Mouse (Mus musculus): ENCODE results near the gene Susd1. TPM values are rescaled to one million over a fixed set of nuclear protein-coding genes. Genes with fewer than 3 reads are reported as not detected.

The Susd1 gene
- polyA plus RNA-seq (2012; rRNA removed), result 7.3 and 8.8 TPM in 2 replicates

DNA sequence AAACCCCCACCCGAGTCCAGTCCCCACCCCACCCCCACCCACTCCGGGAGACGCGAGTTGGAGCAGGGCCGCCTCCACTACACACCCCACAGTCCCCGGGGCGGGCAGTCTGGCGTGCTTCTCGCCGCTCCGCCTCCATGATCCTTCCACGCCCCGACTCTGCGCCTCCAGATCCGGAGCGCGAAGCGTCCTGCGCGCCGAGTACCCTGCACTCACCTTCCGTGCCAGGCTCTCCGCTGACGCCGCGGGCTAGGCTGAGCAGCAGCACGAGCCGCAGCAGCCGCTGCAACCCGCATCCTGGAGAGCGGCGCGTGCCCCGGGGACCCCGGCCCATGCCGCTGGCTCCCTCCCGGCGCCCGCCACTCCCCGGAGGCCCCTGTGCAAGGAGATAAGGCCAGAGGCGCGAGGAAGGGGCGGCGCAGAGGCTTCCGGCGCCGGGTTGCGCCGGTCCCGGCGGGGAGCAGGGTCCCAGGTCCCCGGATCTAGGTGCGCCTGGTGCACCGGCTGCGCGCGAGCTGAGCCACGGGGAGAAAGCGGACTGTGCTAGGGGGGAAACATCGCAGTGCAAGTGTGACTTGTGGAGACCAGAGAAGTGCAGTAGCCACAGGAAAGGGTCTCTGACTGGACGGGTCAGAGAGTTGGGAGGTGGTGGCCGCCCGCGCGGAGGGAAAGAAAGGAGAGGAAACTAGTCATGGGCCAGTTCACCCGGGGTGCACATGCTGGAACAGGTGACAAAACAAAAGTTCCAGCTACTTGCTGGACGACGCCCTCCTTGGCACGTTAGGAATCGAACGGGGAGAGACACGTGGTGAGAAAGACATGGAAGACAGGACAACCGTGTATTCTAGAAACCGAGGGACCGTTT is at the start of gene Susd1:
Gene Susd1, minus strand, starts transcription at position 644 of the 865 bp plus-strand sequence.
- 1% methylated on average over 73 of the region's 75 CpGs for WGBS
- H3K27ac ChIP-seq (ENCODE audit: insufficient read depth, low read depth, low read length), result peak within 1 kb of the TSS; percentile 33
- peaks cover 4% of the 10 kb centered on the region; the same call in 1 of the 2 replicates for H3K4me1 ChIP-seq (ENCODE audit: control insufficient read depth, insufficient read depth, low read length)
- no peaks in the 10 kb centered on the region for H3K36me3 ChIP-seq (ENCODE audit: control insufficient read depth, insufficient read depth, low read length)
- TF ChIP-seq CTCF (conservative IDR thresholded peaks at IDR 0.05; ENCODE audit: insufficient read depth, insufficient read length, low read depth, low read length) (no peak), POLR2A (IDR thresholded peaks at IDR 0.05; ENCODE audit: low read depth, low read length) (no peak)
- H3K4me3 ChIP-seq (ENCODE audit: insufficient read depth, low read depth, low read length), result peak within 1 kb of the TSS; percentile 74
- DNase-seq, result peak; percentile 77
- no peaks in the 10 kb centered on the region for H3K27me3 ChIP-seq (replicated peaks; ENCODE audit: control insufficient read depth, insufficient read depth, low read length)

DNA sequence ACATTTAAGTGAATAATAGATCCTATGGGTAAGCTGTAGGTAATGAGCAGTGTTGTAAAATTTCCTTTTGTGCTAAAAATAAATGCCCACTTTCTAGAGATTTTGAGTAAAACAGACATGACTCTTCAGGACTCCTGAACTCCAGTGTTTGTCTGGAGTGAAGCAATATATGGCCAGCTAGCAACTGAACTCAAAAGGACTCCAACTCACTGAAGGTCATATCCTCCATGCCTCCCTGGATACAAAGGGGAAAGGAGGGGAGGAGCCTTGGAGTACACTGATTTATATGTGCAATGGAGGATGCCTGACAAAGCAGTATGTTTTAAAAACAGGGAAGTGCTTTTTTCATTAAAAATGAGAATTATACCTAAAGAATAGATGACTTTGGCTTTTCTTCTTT is 32.9 kb upstream of the Susd1 start:
- no peak for DNase-seq
- no peaks in the 10 kb centered on the region for H3K27me3 ChIP-seq (replicated peaks; ENCODE audit: control insufficient read depth, insufficient read depth, low read length)
- H3K4me1 ChIP-seq (ENCODE audit: control insufficient read depth, insufficient read depth, low read length), result no peaks in the 10 kb centered on the region
- no peaks in the 10 kb centered on the region for H3K36me3 ChIP-seq (ENCODE audit: control insufficient read depth, insufficient read depth, low read length)
- H3K27ac ChIP-seq (ENCODE audit: insufficient read depth, low read depth, low read length), result no peak overlapping the region
- H3K4me3 ChIP-seq (ENCODE audit: insufficient read depth, low read depth, low read length), result no peak overlapping the region
- TF ChIP-seq CTCF (conservative IDR thresholded peaks at IDR 0.05; ENCODE audit: insufficient read depth, insufficient read length, low read depth, low read length) (no peak), POLR2A (IDR thresholded peaks at IDR 0.05; ENCODE audit: low read depth, low read length) (no peak)

DNA sequence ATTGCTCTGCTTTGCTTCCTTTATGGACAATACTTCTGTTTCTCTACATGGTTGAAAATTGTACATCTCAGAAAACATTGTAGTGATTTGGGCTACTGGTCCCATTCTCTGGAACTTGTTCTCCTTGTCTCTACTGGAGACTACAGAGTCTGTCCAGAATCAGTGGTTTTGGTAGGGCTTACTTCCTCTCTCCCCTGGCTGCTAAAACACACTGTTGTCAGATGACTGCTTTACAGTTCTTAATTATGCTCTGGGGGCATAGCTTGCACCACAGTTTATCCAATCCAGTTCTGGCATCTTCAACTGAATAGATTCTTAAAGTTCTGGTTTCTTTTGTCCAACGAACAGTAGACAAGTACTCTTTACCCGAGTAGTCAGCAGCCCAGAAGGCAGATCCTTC is 27.0 kb upstream of the Susd1 start:
- no peak for TF ChIP-seq POLR2A (IDR thresholded peaks at IDR 0.05; ENCODE audit: low read depth, low read length)
- TF ChIP-seq CTCF (conservative IDR thresholded peaks at IDR 0.05; ENCODE audit: insufficient read depth, insufficient read length, low read depth, low read length), result no peak
- DNase-seq, result no peak
- 55% methylated on average over 2 of the region's 2 CpGs for WGBS
- Histone ChIP-seq H3K27ac (ENCODE audit: insufficient read depth, low read depth, low read length) (no peak overlapping the region), H3K4me3 (ENCODE audit: insufficient read depth, low read depth, low read length) (no peak overlapping the region), H3K4me1 (ENCODE audit: control insufficient read depth, insufficient read depth, low read length) (no peaks in the 10 kb centered on the region), H3K36me3 (ENCODE audit: control insufficient read depth, insufficient read depth, low read length) (no peaks in the 10 kb centered on the region), H3K27me3 (replicated peaks; ENCODE audit: control insufficient read depth, insufficient read depth, low read length) (no peaks in the 10 kb centered on the region)

DNA sequence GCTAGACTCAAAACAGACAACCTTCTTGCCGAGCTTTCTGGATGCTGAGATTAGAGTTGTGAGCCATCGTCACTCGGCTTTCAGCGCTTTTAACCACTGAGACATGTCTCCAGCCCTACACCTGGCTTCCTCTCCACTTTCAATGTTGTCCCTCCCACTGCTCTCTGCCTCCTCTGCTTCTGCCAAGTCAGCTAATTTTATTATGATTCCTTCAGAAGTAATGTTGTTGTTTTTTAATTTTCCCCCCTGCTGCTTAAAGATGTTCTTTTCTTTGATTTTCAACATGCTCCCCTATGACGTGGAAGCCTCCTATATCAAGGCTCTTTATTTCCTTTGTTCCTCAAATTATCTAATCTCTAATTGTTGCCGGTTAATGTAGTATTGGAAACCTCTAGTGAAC is 26.2 kb upstream of the Susd1 start:
- Histone ChIP-seq H3K27ac (ENCODE audit: insufficient read depth, low read depth, low read length) (no peak overlapping the region), H3K27me3 (replicated peaks; ENCODE audit: control insufficient read depth, insufficient read depth, low read length) (no peaks in the 10 kb centered on the region), H3K4me1 (ENCODE audit: control insufficient read depth, insufficient read depth, low read length) (no peaks in the 10 kb centered on the region), H3K36me3 (ENCODE audit: control insufficient read depth, insufficient read depth, low read length) (no peaks in the 10 kb centered on the region), H3K4me3 (ENCODE audit: insufficient read depth, low read depth, low read length) (no peak overlapping the region)
- 73% methylated on average over 6 of the region's 6 CpGs for WGBS
- DNase-seq, result no peak
- TF ChIP-seq POLR2A (IDR thresholded peaks at IDR 0.05; ENCODE audit: low read depth, low read length) (no peak), CTCF (conservative IDR thresholded peaks at IDR 0.05; ENCODE audit: insufficient read depth, insufficient read length, low read depth, low read length) (no peak)

DNA sequence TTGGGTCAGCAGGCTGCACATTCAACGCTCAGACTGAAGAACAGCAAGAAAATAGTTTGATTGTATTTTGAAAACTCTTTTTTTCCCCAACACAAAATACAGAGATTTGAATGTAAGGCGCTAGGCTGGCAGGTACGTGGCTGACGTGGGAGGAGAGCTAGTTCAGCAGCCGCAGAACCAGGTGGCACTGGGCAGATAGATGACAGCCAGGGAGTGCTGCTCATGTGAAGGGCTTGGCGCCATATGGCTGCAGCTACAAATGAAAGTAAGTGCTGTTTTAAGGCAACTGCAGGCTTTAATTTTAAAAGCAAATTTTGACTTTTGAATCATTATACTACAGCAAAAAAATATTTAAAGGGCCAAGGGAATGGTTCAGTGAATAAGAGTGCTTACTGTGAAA is 24.1 kb upstream of the Susd1 start:
- TF ChIP-seq CTCF (conservative IDR thresholded peaks at IDR 0.05; ENCODE audit: insufficient read depth, insufficient read length, low read depth, low read length) (no peak), POLR2A (IDR thresholded peaks at IDR 0.05; ENCODE audit: low read depth, low read length) (no peak)
- no peaks in the 10 kb centered on the region for H3K4me1 ChIP-seq (ENCODE audit: control insufficient read depth, insufficient read depth, low read length)
- no peaks in the 10 kb centered on the region for H3K36me3 ChIP-seq (ENCODE audit: control insufficient read depth, insufficient read depth, low read length)
- no peaks in the 10 kb centered on the region for H3K27me3 ChIP-seq (replicated peaks; ENCODE audit: control insufficient read depth, insufficient read depth, low read length)
- WGBS, result 86% methylated on average over 6 of the region's 6 CpGs
- no peak for DNase-seq
- no peak overlapping the region for H3K4me3 ChIP-seq (ENCODE audit: insufficient read depth, low read depth, low read length)
- H3K27ac ChIP-seq (ENCODE audit: insufficient read depth, low read depth, low read length), result no peak overlapping the region

DNA sequence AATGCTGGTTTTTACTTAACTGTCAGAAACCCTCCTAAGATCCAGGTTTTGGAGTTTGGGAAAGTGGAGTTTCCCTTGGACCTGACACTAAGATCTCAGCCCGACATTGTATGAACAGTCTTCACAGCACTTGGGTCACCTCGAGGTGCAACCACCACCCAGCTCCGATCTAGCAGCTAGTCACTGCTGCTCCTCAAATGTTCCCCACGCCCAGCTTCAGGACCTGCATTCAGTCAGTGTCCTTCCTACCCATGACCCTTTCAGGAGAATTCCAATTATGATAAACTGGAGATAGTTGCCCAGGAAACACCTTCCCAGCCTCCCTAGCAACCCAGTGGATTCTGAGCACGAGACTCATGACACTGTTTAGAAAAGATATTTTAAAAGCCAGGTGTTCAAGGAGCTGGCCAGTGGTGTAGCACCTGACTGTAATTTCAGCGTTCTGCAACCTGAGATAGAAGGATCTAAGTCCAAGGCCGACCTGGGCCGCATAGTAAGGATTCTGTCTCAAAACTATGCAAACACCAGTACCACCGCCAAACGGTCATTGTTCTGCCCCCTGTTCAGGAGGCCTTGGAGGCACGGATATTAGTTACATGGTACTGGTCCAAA is 22.8 kb upstream of the Susd1 start:
- Histone ChIP-seq H3K36me3 (ENCODE audit: control insufficient read depth, insufficient read depth, low read length) (no peaks in the 10 kb centered on the region), H3K27me3 (replicated peaks; ENCODE audit: control insufficient read depth, insufficient read depth, low read length) (no peaks in the 10 kb centered on the region), H3K27ac (ENCODE audit: insufficient read depth, low read depth, low read length) (no peak overlapping the region), H3K4me3 (ENCODE audit: insufficient read depth, low read depth, low read length) (no peak overlapping the region), H3K4me1 (ENCODE audit: control insufficient read depth, insufficient read depth, low read length) (no peaks in the 10 kb centered on the region)
- DNase-seq, result peak; percentile 23
- TF ChIP-seq CTCF (conservative IDR thresholded peaks at IDR 0.05; ENCODE audit: insufficient read depth, insufficient read length, low read depth, low read length), result no peak
- TF ChIP-seq POLR2A (IDR thresholded peaks at IDR 0.05; ENCODE audit: low read depth, low read length), result no peak
- WGBS, result 69% methylated on average over 11 of the region's 11 CpGs

DNA sequence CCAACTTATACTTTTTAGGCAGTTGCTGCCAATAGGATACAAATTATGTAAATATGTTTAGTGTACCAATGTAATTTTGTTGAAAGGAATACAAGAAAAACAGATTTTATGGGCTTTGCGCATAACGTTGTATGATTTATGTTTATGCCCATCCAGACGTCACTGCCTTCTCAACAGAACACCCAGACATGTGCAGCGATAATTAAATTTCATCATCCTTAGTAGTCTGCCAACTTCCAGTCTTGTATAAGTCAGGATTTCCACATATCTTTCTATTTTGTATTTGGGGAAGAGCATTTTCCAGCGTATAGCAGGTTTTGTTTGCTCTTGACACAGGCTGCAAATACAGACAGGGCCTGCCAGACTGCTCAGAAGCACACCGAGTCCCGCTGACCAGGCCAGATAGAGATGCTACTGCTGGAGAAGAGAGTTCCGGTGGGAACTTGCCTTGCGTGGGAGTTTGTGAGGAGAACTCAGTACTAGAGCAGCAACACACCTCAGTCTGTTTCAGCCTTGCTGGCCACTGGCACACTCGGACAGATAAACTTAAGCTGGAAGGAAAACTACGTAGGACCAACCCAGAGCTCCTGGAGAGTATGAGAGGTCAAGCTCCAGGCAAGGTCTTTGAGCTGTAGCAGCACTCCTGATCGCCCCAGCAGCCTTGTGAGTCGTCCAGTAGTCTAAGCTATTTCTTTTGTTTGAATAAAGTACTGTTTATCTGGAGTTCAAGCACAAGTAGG is 21.0 kb upstream of the Susd1 start:
- 77% methylated on average over 13 of the region's 13 CpGs for WGBS
- Histone ChIP-seq H3K4me1 (ENCODE audit: control insufficient read depth, insufficient read depth, low read length) (no peaks in the 10 kb centered on the region), H3K4me3 (ENCODE audit: insufficient read depth, low read depth, low read length) (no peak overlapping the region), H3K27me3 (replicated peaks; ENCODE audit: control insufficient read depth, insufficient read depth, low read length) (no peaks in the 10 kb centered on the region), H3K36me3 (ENCODE audit: control insufficient read depth, insufficient read depth, low read length) (no peaks in the 10 kb centered on the region), H3K27ac (ENCODE audit: insufficient read depth, low read depth, low read length) (no peak overlapping the region)
- TF ChIP-seq CTCF (conservative IDR thresholded peaks at IDR 0.05; ENCODE audit: insufficient read depth, insufficient read length, low read depth, low read length), result no peak
- no peak for TF ChIP-seq POLR2A (IDR thresholded peaks at IDR 0.05; ENCODE audit: low read depth, low read length)
- no peak for DNase-seq
